8 mouse cellular contexts compared by ENCODE assay signal in genomic region chr1:136232986-136233790, GRCm38 (mm10). TPM values are rescaled to one million over a fixed set of nuclear protein-coding genes. Genes with fewer than 3 reads are reported as not detected.
A peak's percentile ranks its signal among the peaks of the same experiment; 100 is the strongest.
DNase-seq lines count a peak whose midpoint lies in the region; ATAC-seq and TF ChIP-seq lines count a peak whose summit lies in the region.

No protein-coding gene starts in this region.

- 1% methylated on average over 23 of the region's 23 CpGs for WGBS in kidney, embryonic 16.5 days
- WGBS in kidney, adult 2 months, result 25% methylated on average over 23 of the region's 23 CpGs
- 1% methylated on average over 23 of the region's 23 CpGs for WGBS in intestine, embryonic 14.5 days
- under 1% methylated on average over 23 of the region's 23 CpGs for WGBS in neural tube, embryonic 13.5 days

- peak overlapping the region; percentile 49 for H3K27ac ChIP-seq in kidney, embryonic 16.5 days (ENCODE audit: low read length)
- no peak overlapping the region for H3K27ac ChIP-seq in kidney, adult 2 months (ENCODE audit: insufficient read depth, low read depth, low read length)
- no peak overlapping the region for H3K27ac ChIP-seq in cortical plate, adult 2 months (ENCODE audit: insufficient read depth, low read length)
- H3K27ac ChIP-seq in intestine, embryonic 14.5 days (ENCODE audit: low read depth), result peak overlapping the region; percentile 79
- no peak overlapping the region for H3K27ac ChIP-seq in neural tube, embryonic 13.5 days (replicated peaks)

- H3K4me1 ChIP-seq in kidney, embryonic 16.5 days (ENCODE audit: insufficient read depth, low read length), result peaks cover 40% of the 10 kb centered on the region
- H3K4me1 ChIP-seq in kidney, adult 2 months (ENCODE audit: control insufficient read depth, insufficient read depth, low read length), result peaks cover 5% of the 10 kb centered on the region
- H3K4me1 ChIP-seq in cortical plate, adult 2 months (ENCODE audit: control insufficient read depth, insufficient read depth, low read length), result no peaks in the 10 kb centered on the region
- peaks cover 37% of the 10 kb centered on the region for H3K4me1 ChIP-seq in intestine, embryonic 14.5 days (replicated peaks; ENCODE audit: control insufficient read depth, insufficient read depth, low read length)
- H3K4me1 ChIP-seq in neural tube, embryonic 13.5 days (replicated peaks), result peaks cover 67% of the 10 kb centered on the region

- ATAC-seq in kidney, embryonic 16.5 days (ENCODE audit: low FRiP score, low TSS enrichment), result 0 out of 2 replicates have a peak, but pooled peaks have one; percentile 3
- no peak for ATAC-seq in intestine, embryonic 14.5 days (replicated peaks; ENCODE audit: low FRiP score, low TSS enrichment, low read depth)
- ATAC-seq in neural tube, embryonic 13.5 days (ENCODE audit: low read depth), result no peak; the same call in 1 of the 2 replicates

- peak overlapping the region; percentile 67 for H3K4me3 ChIP-seq in kidney, embryonic 16.5 days (ENCODE audit: low read length)
- H3K4me3 ChIP-seq in kidney, adult 2 months (ENCODE audit: insufficient read depth, low read depth, low read length), result no peak overlapping the region
- H3K4me3 ChIP-seq in cortical plate, adult 2 months (ENCODE audit: insufficient read depth, low read length), result peak overlapping the region; percentile 44; the same call in 1 of the 2 replicates
- H3K4me3 ChIP-seq in intestine, embryonic 14.5 days (ENCODE audit: low read depth, low read length), result peak overlapping the region; percentile 62
- peak overlapping the region; percentile 53 for H3K4me3 ChIP-seq in neural tube, embryonic 13.5 days

- TF ChIP-seq POLR2A in kidney, adult 2 months (IDR thresholded peaks at IDR 0.05; ENCODE audit: low read depth, low read length), result no peak
- TF ChIP-seq POLR2A in cortical plate, adult 2 months (IDR thresholded peaks at IDR 0.05; ENCODE audit: extremely low read depth, insufficient read depth, low read length), result no peak

- H3K4me2 ChIP-seq in kidney, embryonic 16.5 days (replicated peaks; ENCODE audit: low read depth, low read length), result peak overlapping the region; percentile 87
- H3K4me2 ChIP-seq in intestine, embryonic 14.5 days (ENCODE audit: low read length), result peak overlapping the region; percentile 77
- peak overlapping the region; percentile 77 for H3K4me2 ChIP-seq in neural tube, embryonic 13.5 days

- no peak for DNase-seq in kidney, adult 2 months
- peak; percentile 74 for DNase-seq in intestine, embryonic 14.5 days (ENCODE audit: low spot score)
- DNase-seq in right cerebral cortex, postnatal 25 days, result no peak
- no peak for DNase-seq in urinary bladder, postnatal 4 days (ENCODE audit: low spot score in 2 of 2)
- DNase-seq in thymus, postnatal 10 days (ENCODE audit: low spot score in 2 of 2), result no peak

- H3K9me3 ChIP-seq in kidney, embryonic 16.5 days (ENCODE audit: low read length), result no peaks in the 10 kb centered on the region
- no peaks in the 10 kb centered on the region for H3K9me3 ChIP-seq in intestine, embryonic 14.5 days (ENCODE audit: control insufficient read depth, low read length)
- H3K9me3 ChIP-seq in neural tube, embryonic 13.5 days, result no peaks in the 10 kb centered on the region

- H3K9ac ChIP-seq in kidney, embryonic 16.5 days (replicated peaks; ENCODE audit: low read length), result peak overlapping the region; percentile 71
- peak overlapping the region; percentile 59 for H3K9ac ChIP-seq in intestine, embryonic 14.5 days (ENCODE audit: low read length)
- peak overlapping the region; percentile 73 for H3K9ac ChIP-seq in neural tube, embryonic 13.5 days

- H3K36me3 ChIP-seq in kidney, embryonic 16.5 days (ENCODE audit: insufficient read depth, low read length), result no peaks in the 10 kb centered on the region
- H3K36me3 ChIP-seq in kidney, adult 2 months (ENCODE audit: control insufficient read depth, insufficient read depth, low read length), result no peaks in the 10 kb centered on the region
- H3K36me3 ChIP-seq in intestine, embryonic 14.5 days (ENCODE audit: control insufficient read depth, insufficient read depth, low read length), result no peaks in the 10 kb centered on the region
- no peaks in the 10 kb centered on the region for H3K36me3 ChIP-seq in neural tube, embryonic 13.5 days

- H3K27me3 ChIP-seq in kidney, embryonic 16.5 days (ENCODE audit: insufficient read depth, low read length), result no peaks in the 10 kb centered on the region
- no peaks in the 10 kb centered on the region for H3K27me3 ChIP-seq in kidney, adult 2 months (replicated peaks; ENCODE audit: control insufficient read depth, insufficient read depth, low read length)
- no peaks in the 10 kb centered on the region for H3K27me3 ChIP-seq in intestine, embryonic 14.5 days (replicated peaks; ENCODE audit: control insufficient read depth, insufficient read depth, low read length)
- peaks cover 10% of the 10 kb centered on the region for H3K27me3 ChIP-seq in neural tube, embryonic 13.5 days

- TF ChIP-seq CTCF in kidney, adult 2 months (conservative IDR thresholded peaks at IDR 0.05; ENCODE audit: insufficient read depth, insufficient read length, low read depth, low read length), result no peak
- no peak for TF ChIP-seq CTCF in cortical plate, adult 2 months (IDR thresholded peaks at IDR 0.05; ENCODE audit: extremely low read depth, insufficient read depth, low read length)

RNA-seq across cellular contexts. Expression of gene Inava, which starts 0.9 kb away (rescaled TPM):
- polyA plus RNA-seq in kidney, embryonic 16.5 days (2015; fragmentation: Nextera tagmentation; extraction: Ambion mirVana), result 20.2 and 22.2 TPM in 2 replicates
- 10.5 and 13.5 TPM in 2 replicates for polyA plus RNA-seq in kidney, adult 2 months (2012; rRNA removed)
- 3.3 TPM in 2 replicates for polyA plus RNA-seq in cortical plate, adult 2 months (2012; rRNA removed)
- polyA plus RNA-seq in intestine, embryonic 14.5 days (2014; fragmentation: Nextera tagmentation; extraction: Ambion mirVana), result 30.9 and 32.5 TPM in 2 replicates
- polyA plus RNA-seq in neural tube, embryonic 13.5 days (2015; fragmentation: Nextera tagmentation; extraction: Ambion mirVana), result 3.1 and 3.6 TPM in 2 replicates

RNA-seq across cellular contexts. Expression of gene Mroh3, which starts 20.6 kb away (rescaled TPM):
- polyA plus RNA-seq in kidney, embryonic 16.5 days (2015; fragmentation: Nextera tagmentation; extraction: Ambion mirVana), result 0.17 and 0.40 TPM in 2 replicates
- 0.10 and 0.44 TPM in 2 replicates for polyA plus RNA-seq in kidney, adult 2 months (2012; rRNA removed)
- polyA plus RNA-seq in cortical plate, adult 2 months (2012; rRNA removed), result 1.0 and 1.6 TPM in 2 replicates
- 0.91 and 1.1 TPM in 2 replicates for polyA plus RNA-seq in intestine, embryonic 14.5 days (2014; fragmentation: Nextera tagmentation; extraction: Ambion mirVana)
- polyA plus RNA-seq in neural tube, embryonic 13.5 days (2015; fragmentation: Nextera tagmentation; extraction: Ambion mirVana), result not detected in 2 replicates

RNA-seq across cellular contexts. Expression of gene Gpr25, which starts 27.5 kb away (rescaled TPM):
- not detected in 2 replicates for polyA plus RNA-seq in kidney, embryonic 16.5 days (2015; fragmentation: Nextera tagmentation; extraction: Ambion mirVana)
- polyA plus RNA-seq in kidney, adult 2 months (2012; rRNA removed), result 0.09 and 0.30 TPM in 2 replicates
- polyA plus RNA-seq in cortical plate, adult 2 months (2012; rRNA removed), result 6.5 and 9.7 TPM in 2 replicates
- not detected in 2 replicates for polyA plus RNA-seq in intestine, embryonic 14.5 days (2014; fragmentation: Nextera tagmentation; extraction: Ambion mirVana)
- 0.29 TPM in 2 replicates for polyA plus RNA-seq in neural tube, embryonic 13.5 days (2015; fragmentation: Nextera tagmentation; extraction: Ambion mirVana)

Comparison
In these comparisons a context has a peak if more than half of its experiments do, and no peak if none do; other contexts are left out.
1. H3K27ac ChIP-seq: peak in kidney, embryonic 16.5 days (single experiment) and intestine, embryonic 14.5 days (single experiment); none in kidney, adult 2 months (single experiment), cortical plate, adult 2 months (single experiment) and neural tube, embryonic 13.5 days (single experiment).
2. Peak in every context shown above with its lines, with median percentiles within 50 percentile points of each other: H3K4me2 ChIP-seq and H3K9ac ChIP-seq.